Mouse (Mus musculus) kidney, embryonic 14.5 days (tissue): Measurements from ENCODE around the gene Setd7. TPM values are rescaled to one million over a fixed set of nuclear protein-coding genes. Genes with fewer than 3 reads are reported as not detected.

Experiments
- ATAC-seq: fragments of 200-750 bp; cut with Nextera tagmentation; 2 replicates; pipeline ENCODE4 v1.8.0; 2017; ENCODE audit warnings: moderate number of reproducible peaks, mild to moderate bottlenecking, moderate TSS enrichment, moderate library complexity; ENCODE audit not compliant: low FRiP score, low TSS enrichment
- H3K27ac ChIP-seq: fragments of 300-500 bp; sonication (generic); 2 replicates; pipeline ENCODE4 v1.5.1; 2014; ENCODE audit warnings: low read depth, mild to moderate bottlenecking, low read length, moderate library complexity, mixed read lengths
- H3K27me3 ChIP-seq: fragments of 300-500 bp; sonication (generic); 2 replicates; pipeline ENCODE4 v1.6.1; 2014; ENCODE audit warnings: mild to moderate bottlenecking, low read length; ENCODE audit not compliant: control insufficient read depth, insufficient read depth
- H3K36me3 ChIP-seq: fragments of 300-500 bp; sonication (generic); 2 replicates; pipeline ENCODE4 v1.6.1; 2014; ENCODE audit warnings: low read length, mixed read lengths; ENCODE audit not compliant: control insufficient read depth, insufficient read depth
- H3K4me1 ChIP-seq: fragments of 300-500 bp; sonication (generic); 2 replicates; pipeline ENCODE4 v1.6.1; 2014; ENCODE audit warnings: low read length, mixed read lengths; ENCODE audit not compliant: control insufficient read depth, insufficient read depth
- H3K4me2 ChIP-seq: fragments of 300-500 bp; sonication (generic); replicated peaks from 2 replicates; pipeline ENCODE4 v1.6.1; 2014; ENCODE audit warnings: low read depth, mild to moderate bottlenecking, low read length
- H3K4me3 ChIP-seq: fragments of 300-500 bp; sonication (generic); 2 replicates; pipeline ENCODE4 v1.5.1; 2014; ENCODE audit warnings: mild to moderate bottlenecking, low read length
- H3K9ac ChIP-seq: fragments of 300-500 bp; sonication (generic); 2 replicates; pipeline ENCODE4 v1.6.1; 2014; ENCODE audit warnings: low read depth, mild to moderate bottlenecking, low read length, moderate library complexity
- H3K9me3 ChIP-seq: fragments of 300-500 bp; sonication (generic); 2 replicates; pipeline ENCODE4 v1.6.1; 2016; ENCODE audit warnings: low read length; ENCODE audit not compliant: control insufficient read depth
- whole genome bisulfite sequencing: fragments of 180-500 bp; shearing (Covaris S2); extraction: QIAGEN DNeasy Blood & Tissue Kit; methylation state at CpG from one replicate; pipeline ENCODE4 v1.1.7; 2014; 5-methylcytosine and 5-hydroxymethylcytosine counted together
- polyA plus RNA-seq: library from polyadenylated mRNA; unstranded; fragments of >200 nt; fragmentation: Nextera tagmentation; extraction: Ambion mirVana; gene quantifications from 2 replicates; pipeline ENCODE4 v1.2.1, GENCODE M21; 2014

The Setd7 gene
- polyA plus RNA-seq, 1 experiment from 2014 or later: 4.7 TPM

DNA sequence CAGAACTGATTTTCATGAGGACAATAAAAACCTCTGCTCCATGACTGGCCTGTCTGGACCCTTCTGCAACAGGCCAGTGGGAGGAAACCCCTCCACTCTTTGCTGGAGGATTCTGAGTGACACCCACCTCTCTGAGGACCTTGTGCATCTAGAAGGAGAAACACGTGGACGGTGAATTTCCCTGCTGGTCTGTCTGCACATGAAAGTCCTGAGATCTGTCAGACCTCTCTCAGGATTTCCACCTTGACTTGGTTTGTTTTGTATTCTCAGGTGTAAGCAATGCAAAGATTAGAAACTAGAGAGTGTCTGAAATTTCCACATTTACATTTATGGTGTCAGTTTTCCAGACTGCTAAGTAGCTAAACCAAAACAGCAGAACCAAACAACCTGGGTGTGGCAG is 8.5 kb downstream of the Setd7 start:
- no peak overlapping the region for H3K4me2 ChIP-seq
- peaks cover 13% of the 10 kb centered on the region for H3K36me3 ChIP-seq
- no peak overlapping the region for H3K4me3 ChIP-seq
- no peaks in the 10 kb centered on the region for H3K27me3 ChIP-seq
- ATAC-seq: no peak
- no peak overlapping the region for H3K9ac ChIP-seq
- peaks cover 9% of the 10 kb centered on the region for H3K4me1 ChIP-seq
- H3K9me3 ChIP-seq: no peaks in the 10 kb centered on the region
- no peak overlapping the region for H3K27ac ChIP-seq
- 50% methylated on average over 2 of the region's 2 CpGs for WGBS

DNA sequence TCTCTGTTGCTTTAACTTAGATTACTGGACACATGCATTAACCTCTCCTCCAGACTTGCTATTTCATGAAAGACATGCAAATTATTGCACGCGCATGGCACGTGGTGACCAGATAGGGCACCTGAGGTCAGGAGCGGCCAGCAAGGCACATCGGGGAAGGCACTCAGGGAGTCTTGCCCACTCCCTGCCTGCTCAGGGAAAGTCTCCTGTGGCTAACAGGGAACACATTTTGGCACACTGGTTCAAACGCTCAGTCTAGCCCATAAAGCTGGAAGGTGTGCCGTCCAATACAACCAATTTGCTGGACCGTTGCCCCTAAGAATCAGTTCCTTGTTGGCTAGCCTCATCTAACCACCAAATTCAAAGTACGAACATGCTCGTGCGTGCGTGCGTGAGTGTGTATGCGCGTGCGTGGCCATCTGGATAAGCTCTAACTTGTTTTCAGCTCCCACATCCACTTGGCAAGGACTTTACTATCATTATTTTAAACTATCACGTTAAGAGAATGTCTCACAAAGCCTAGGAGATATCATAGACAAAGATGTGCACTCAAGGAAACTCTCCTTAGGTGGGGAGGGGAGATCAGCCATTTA is 11.6 kb downstream of the Setd7 start:
- H3K4me2 ChIP-seq: no peak overlapping the region
- H3K9me3 ChIP-seq: no peaks in the 10 kb centered on the region
- H3K9ac ChIP-seq: no peak overlapping the region
- no peak overlapping the region for H3K4me3 ChIP-seq
- peaks cover 9% of the 10 kb centered on the region for H3K4me1 ChIP-seq
- WGBS: 87% methylated on average over 17 of the region's 17 CpGs
- H3K27ac ChIP-seq: no peak overlapping the region
- no peaks in the 10 kb centered on the region for H3K27me3 ChIP-seq
- peaks cover 16% of the 10 kb centered on the region for H3K36me3 ChIP-seq
- ATAC-seq: no peak

DNA sequence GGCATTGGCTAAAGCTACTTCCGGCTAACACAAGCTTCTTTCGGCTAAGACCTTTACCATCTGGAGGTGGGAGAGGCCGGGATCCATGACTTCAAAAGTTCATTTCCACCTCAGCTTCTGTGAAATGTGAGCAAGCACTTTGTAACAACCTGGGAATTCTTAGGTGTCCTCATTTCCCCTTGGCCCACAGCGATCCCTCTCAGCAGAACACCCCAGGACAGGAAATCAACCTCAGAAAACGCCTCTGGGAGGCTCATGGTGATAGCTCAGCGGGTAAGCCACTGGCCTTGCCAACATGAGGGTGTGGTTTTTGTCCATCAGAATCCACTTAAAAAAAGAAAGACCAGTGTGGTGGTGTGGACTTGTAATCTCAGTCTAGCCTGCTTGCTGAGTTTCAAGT is 13.1 kb downstream of the Setd7 start:
- H3K9me3 ChIP-seq: no peaks in the 10 kb centered on the region
- no peaks in the 10 kb centered on the region for H3K27me3 ChIP-seq
- H3K4me3 ChIP-seq: no peak overlapping the region
- H3K27ac ChIP-seq: no peak overlapping the region
- peaks cover 18% of the 10 kb centered on the region for H3K36me3 ChIP-seq
- 76% methylated on average over 6 of the region's 6 CpGs for WGBS
- H3K4me1 ChIP-seq: peaks cover 3% of the 10 kb centered on the region; the same call in 1 of the 2 replicates
- no peak overlapping the region for H3K4me2 ChIP-seq
- H3K9ac ChIP-seq: no peak overlapping the region
- ATAC-seq: no peak

DNA sequence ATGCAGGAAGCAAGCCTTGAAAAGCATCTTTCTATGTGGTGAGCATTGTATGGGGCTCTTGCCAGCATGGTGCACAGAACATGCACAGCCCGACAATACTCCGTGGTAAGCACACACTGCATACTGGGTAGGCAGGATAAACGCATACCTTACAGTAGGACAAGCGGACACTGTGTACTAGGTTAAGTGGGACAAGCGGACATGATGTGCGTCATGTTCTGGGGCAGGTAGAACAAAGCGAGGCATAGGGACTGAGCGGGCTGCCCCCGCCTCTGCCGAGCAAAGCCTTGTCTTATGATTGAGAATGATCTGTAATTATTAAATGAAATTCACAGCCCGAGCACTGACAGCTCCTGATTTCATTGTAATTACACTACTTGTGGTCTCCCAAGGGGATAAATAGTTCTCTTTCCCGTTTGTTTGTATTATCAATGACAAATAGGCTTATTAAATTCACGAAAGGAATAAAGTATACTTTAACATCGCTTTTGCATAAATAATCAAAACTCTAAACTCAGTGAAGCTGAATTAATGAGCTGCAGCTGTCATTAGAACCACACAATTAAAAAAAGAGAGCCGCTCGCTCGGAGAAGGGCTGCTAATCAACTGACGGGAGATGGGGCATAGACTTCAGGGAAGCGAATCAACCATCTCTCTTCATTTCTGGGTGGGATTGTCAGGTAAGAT is 16.1 kb downstream of the Setd7 start:
- peaks cover 28% of the 10 kb centered on the region for H3K36me3 ChIP-seq
- no peak for ATAC-seq
- H3K9me3 ChIP-seq: no peaks in the 10 kb centered on the region
- H3K4me3 ChIP-seq: no peak overlapping the region
- H3K27me3 ChIP-seq: no peaks in the 10 kb centered on the region
- no peak overlapping the region for H3K4me2 ChIP-seq
- 93% methylated on average over 19 of the region's 19 CpGs for WGBS
- no peaks in the 10 kb centered on the region for H3K4me1 ChIP-seq
- no peak overlapping the region for H3K27ac ChIP-seq
- H3K9ac ChIP-seq: no peak overlapping the region

DNA sequence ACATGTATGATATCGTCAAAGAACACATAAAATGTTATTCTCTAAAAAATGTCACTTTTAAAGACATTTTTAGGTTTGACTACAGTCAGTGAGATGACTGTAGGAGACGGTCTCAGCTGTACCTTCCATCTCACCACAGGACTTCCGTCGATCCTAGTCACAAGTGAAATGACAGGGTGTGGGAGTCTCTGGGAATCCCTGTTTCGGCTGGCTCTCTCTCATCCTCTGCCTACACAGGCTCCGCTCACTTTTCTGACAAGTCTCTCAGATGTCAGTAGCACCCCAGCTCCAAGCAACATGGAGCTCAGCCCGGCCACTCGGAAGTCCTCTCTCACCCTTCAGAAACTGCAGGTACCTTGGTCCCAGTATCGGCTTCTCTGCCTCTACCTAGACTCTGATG is 20.0 kb downstream of the Setd7 start:
- Histone ChIP-seq H3K9ac (no peak overlapping the region), H3K4me1 (no peaks in the 10 kb centered on the region), H3K36me3 (peaks cover 43% of the 10 kb centered on the region), H3K27ac (no peak overlapping the region), H3K4me3 (no peak overlapping the region), H3K4me2 (no peak overlapping the region), H3K27me3 (no peaks in the 10 kb centered on the region), H3K9me3 (no peaks in the 10 kb centered on the region)
- no peak for ATAC-seq
- 95% methylated on average over 9 of the region's 9 CpGs for WGBS

DNA sequence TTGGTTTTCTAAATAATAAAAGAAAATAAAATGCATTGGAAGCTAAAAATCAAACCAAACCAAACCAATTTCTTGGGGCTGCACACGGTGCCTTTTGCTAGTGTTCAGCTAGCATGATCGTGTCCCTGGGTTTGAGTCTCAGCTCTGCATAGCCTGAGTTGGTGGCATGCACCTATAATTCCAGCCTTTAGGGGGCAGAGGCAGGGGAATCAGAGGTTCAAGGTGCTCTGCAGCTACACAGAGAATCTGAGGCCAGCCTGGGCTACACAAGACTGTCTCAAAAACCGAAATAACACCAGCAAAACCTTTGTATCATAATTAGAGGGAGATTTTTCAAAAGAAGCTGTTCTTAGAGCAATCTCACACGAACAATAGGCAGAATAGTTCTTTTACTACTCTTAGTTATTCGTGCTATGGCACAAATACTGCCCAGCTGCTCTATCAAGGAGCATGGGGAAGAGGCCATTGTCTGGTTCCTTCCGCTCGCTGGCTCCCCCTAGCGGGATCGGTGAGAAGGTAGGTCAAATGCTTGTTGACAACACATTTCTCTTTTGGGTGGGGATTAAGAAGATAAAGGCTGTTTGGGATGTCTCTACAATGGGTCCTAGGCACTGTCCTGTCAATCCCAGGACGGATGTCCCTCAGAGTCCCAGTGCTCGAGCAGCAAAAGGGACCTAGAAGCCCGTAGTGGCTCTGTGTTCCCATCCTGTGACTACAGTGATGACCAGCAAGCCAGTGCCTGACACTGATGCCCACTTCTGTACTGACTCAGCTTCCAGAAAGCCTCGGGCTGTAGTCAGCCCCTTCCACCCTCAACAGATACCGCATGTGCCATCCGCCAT is 20.9 kb downstream of the Setd7 start:
- Histone ChIP-seq H3K36me3 (peaks cover 49% of the 10 kb centered on the region), H3K4me1 (no peaks in the 10 kb centered on the region), H3K27ac (no peak overlapping the region), H3K4me3 (no peak overlapping the region), H3K9ac (no peak overlapping the region), H3K27me3 (no peaks in the 10 kb centered on the region), H3K9me3 (no peaks in the 10 kb centered on the region), H3K4me2 (no peak overlapping the region)
- WGBS: 61% methylated on average over 15 of the region's 15 CpGs
- no peak; the same call in 1 of the 2 replicates for ATAC-seq

DNA sequence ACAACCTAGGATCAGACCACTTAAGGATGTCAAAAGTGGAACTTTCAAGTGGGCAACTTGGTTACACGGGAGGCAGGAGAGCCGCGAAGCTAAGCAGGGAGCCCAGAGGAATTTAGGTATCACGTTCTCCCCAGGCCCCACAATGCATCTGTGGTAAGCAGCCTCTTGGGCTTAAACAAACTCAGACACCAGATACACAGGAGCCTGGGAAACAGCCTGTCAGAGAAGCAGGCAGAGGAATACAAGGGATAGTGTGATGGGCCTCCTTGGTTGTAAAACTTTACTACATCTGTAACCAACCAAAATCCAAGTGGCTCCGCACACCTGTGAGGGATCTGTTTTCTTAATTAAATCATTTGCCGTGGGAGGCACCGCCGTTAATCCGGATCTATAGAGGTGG is 26.7 kb downstream of the Setd7 start:
- peak; percentile 32 for ATAC-seq

DNA sequence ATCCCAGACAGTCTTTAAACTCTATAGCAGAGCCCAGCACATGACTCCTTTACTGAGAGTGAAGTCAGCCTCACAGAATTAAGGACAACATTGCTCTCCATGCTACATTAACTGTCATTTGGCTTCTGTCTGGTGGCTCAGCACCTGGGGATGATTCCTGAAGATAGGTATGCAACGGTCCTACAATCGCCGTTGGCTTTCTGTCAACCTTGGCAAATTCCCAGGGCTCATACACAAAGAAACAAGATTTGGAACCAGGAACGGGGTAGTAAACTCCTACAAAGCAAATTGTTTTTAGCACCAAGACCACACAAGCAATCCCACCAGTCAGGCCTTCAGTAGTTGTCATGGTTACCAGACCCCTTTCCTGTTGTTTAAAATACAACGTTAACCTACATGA is 27.1 kb downstream of the Setd7 start:
- no peak for ATAC-seq
- no peaks in the 10 kb centered on the region for H3K27me3 ChIP-seq
- WGBS: 59% methylated on average over 5 of the region's 5 CpGs
- no peak overlapping the region for H3K9ac ChIP-seq
- no peak overlapping the region for H3K27ac ChIP-seq
- H3K4me3 ChIP-seq: no peak overlapping the region
- peaks cover 59% of the 10 kb centered on the region for H3K36me3 ChIP-seq
- H3K4me1 ChIP-seq: peaks cover 24% of the 10 kb centered on the region
- no peak overlapping the region for H3K4me2 ChIP-seq
- H3K9me3 ChIP-seq: no peaks in the 10 kb centered on the region

More for the DNA sequence above, 26.7 kb downstream of the Setd7 start:
- H3K36me3 ChIP-seq: peaks cover 57% of the 10 kb centered on the region
- no peak overlapping the region for H3K4me2 ChIP-seq
- H3K9me3 ChIP-seq: no peaks in the 10 kb centered on the region
- peaks cover 24% of the 10 kb centered on the region for H3K4me1 ChIP-seq
- WGBS: 54% methylated on average over 9 of the region's 9 CpGs
- no peak overlapping the region for H3K27ac ChIP-seq
- H3K9ac ChIP-seq: no peak overlapping the region
- no peak overlapping the region for H3K4me3 ChIP-seq
- no peaks in the 10 kb centered on the region for H3K27me3 ChIP-seq

DNA sequence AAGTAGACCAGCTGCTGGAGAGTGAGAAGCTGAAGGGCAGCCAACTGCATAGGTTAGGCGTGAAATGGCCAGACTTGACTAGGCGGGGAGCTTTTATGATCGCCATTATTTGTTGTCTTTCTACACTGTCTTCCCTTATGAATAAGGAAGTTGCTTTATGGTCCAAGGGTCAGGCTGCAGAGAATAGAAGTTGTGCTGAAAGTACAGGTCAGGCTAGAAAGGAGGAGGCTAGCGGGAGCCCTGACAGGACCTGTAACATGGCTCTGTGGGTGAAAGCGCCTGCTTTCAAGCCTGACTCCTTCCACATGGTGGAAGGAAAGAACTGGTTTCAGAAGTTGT is 28.4 kb downstream of the Setd7 start:
- Histone ChIP-seq H3K36me3 (peaks cover 54% of the 10 kb centered on the region), H3K4me2 (no peak overlapping the region), H3K27me3 (no peaks in the 10 kb centered on the region), H3K4me1 (peaks cover 24% of the 10 kb centered on the region), H3K27ac (peak overlapping the region; percentile 73; the same call in 1 of the 2 replicates), H3K9ac (no peak overlapping the region), H3K4me3 (no peak overlapping the region), H3K9me3 (no peaks in the 10 kb centered on the region)
- no peak for ATAC-seq
- 36% methylated on average over 5 of the region's 5 CpGs for WGBS
